Mouse (Mus musculus) urinary bladder, postnatal 4 days (tissue): ENCODE measurements around the gene Adam8.

Experiments used
- DNase-seq, 2 experiments: peaks; one replicate each; pipeline ENCODE4 v3.0.0; 2021 to 2022; ENCODE audit warnings: low spot score in 2 of 2

Gene Adam8

DNA sequence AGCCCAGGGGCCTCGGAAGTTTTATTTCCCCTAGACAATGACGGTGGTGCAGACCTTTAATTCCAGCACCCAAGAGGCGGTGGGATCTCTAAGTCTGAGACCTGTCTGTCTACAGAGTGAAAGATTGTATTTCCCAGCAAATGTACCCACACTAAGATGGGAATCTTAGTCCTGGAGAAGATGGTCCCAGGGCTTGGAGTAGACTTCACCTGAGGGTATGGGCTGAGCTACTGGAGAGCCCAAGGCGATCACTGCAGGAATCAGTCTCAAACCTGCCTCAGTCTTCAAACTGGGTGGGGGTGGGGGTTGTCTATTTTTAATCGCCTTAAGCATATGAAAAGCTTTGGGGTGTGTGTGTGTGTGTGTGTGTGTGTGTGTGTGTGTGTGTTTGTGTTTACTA is 46.3 kb downstream of the Adam8 start:
- no peak for DNase-seq

- DNase-seq = no peak
These were observed 46.8 kb downstream of the Adam8 start for GRCm38 (mm10) chr7:139945516-139945915.

DNA sequence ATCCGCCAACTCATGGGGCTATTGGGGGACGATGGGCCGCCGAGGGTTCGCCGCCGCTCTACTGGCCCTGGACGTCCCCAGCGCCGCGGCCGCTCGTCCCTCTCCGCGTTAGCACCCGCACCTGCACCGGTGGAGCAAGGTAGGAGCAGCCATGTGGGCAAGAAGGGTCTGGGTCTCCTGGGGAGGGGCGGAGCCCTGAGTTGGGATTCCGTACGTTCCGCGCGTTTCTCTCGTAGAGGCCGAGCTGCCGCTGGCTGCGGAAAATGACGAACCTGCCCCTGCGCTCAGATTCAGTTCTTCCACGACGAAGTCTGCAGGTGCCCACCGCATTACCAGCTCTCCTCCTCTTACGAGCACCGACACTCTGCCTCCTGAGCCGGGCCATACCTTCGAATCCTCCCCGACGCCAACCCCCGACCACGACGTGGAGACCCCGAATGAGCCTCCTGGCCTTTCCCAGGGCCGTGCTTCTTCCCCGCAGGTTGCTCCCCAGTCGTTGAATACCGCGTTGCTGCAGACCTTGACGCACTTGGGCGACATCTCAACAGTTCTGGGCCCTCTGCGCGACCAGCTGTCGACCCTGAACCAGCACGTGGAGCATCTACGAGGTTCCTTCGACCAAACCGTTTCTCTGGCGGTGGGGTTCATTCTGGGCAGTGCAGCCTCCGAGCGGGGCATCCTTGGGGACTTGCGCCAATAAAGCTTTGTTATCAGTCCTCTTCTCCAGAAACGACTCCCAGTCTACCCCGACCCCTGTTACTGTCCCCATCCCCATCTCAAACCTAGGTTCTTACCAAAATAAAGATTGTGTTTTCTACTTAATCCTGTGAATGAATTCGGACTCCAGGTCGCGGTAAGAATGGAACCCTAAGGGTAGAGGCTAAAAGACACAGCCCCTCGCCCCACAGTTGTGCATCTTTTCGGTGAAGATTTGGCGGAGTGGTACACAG is 47.8 kb downstream of the Adam8 start:
- no peak for DNase-seq

DNA sequence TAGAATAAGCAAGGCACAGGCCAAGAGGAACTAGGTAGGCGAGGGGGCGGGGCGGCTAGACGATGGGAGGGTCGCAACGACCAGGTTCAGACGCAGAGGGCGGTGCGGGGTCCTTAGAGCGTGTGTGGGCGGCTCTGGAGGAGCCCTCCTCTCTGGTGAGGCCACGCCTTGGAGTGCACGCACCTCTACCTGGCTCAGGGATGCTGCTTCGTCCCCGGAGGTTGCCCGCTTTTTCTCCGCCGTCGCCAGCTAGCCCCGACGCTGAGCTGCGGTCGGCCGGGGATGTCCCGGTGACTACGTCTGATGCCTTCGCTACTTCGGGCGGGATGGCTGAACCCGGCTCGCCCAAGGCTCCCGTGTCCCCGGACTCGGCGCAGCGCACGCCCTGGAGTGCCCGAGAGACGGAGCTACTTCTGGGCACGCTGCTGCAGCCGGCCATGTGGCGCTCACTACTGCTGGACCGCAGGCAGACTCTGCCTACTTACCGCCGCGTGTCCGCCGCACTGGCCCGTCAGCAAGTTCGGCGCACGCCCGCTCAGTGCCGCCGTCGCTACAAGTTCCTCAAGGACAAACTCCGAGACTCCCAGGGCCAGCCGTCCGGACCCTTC is 48.6 kb downstream of the Adam8 start, which contains the start of gene Utf1:
Gene Utf1, plus strand, starts transcription at position 116 of the 608 bp plus-strand sequence.
- no peak for DNase-seq

DNA sequence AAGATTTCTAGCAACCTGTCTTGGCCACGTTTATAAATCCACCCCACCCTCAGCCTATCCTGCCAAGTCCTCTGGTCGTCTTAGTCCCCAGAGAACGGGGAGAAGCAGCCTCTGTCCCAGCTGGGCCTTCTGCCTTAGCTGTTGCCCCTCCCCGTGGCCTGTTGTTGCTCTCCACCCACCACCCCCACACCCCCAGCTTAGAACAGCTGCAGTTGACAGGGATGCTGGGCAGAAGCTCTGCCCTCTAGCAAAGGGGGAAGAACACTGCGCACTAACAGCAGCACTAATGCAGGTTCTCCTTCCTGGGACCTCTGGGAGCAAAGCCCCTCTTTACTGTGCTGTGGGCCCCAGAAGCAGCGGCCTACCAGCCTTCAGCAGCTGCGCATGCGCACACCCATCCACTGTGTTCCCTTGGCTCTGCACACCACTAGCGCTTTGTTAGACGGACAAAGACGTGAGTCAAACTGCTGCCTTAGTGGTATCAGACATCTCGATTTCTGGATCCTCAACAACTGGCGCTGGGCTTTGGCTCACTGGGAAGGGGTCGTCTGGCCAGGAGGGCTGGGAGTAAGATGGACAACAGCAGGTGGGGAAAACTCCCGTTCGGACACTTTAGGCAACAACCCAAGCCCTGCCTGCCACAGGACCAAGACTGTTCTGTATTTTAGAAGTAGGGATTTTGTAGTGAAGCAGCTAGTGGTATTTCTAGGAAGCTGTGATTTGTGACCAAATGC is 51.7 kb downstream of the Adam8 start:
- no peak for DNase-seq

- DNase-seq = no peak
These were observed 54.6 kb downstream of the Adam8 start for GRCm38 (mm10) chr7:139937810-139938209.

GRCm38 (mm10) chr7:139937138-139937537 is 55.2 kb downstream of the Adam8 start:
- DNase-seq = no peak

GRCm38 (mm10) chr7:139936705-139937104 is 55.7 kb downstream of the Adam8 start:
- no peak for DNase-seq

- DNase-seq = no peak
These were observed 61.6 kb downstream of the Adam8 start for GRCm38 (mm10) chr7:139930732-139931131.
